Mouse (Mus musculus): ENCODE results near the gene Lrrc8c. TPM values are rescaled to one million over a fixed set of nuclear protein-coding genes. Genes with fewer than 3 reads are reported as not detected.

Gene Lrrc8c
- polyA plus RNA-seq, 1 experiment = 69.4 TPM

GRCm38 (mm10) chr5:105526107-105526645, 7.0 kb downstream of the Lrrc8c start:
- H3K4me3 ChIP-seq (ENCODE audit: control insufficient read depth, insufficient read depth, low read length) = no peak overlapping the region
- H3K4me1 ChIP-seq (replicated peaks; ENCODE audit: control insufficient read depth, insufficient read depth, low read length) = peaks cover 4% of the 10 kb centered on the region
- WGBS = 94% methylated on average over 4 of the region's 4 CpGs
- DNase-seq = no peak
- H3K27me3 ChIP-seq (ENCODE audit: control insufficient read depth, insufficient read depth, low read length) = no peaks in the 10 kb centered on the region
- no peak overlapping the region for H3K27ac ChIP-seq (ENCODE audit: control insufficient read depth, insufficient read depth, low read length)
- TF ChIP-seq POLR2A (IDR thresholded peaks at IDR 0.05; ENCODE audit: control insufficient read depth, extremely low read depth, insufficient read depth, low read length, poor library complexity) = no peak
- TF ChIP-seq CTCF (IDR thresholded peaks at IDR 0.05; ENCODE audit: borderline replicate concordance, control insufficient read depth, extremely low read depth, insufficient read depth, low read length, poor library complexity) = no peak
- peaks cover 26% of the 10 kb centered on the region for H3K36me3 ChIP-seq (ENCODE audit: control insufficient read depth, insufficient read depth, low read length)

GRCm38 (mm10) chr5:105526766-105527165, 7.6 kb downstream of the Lrrc8c start:
- H3K36me3 ChIP-seq (ENCODE audit: control insufficient read depth, insufficient read depth, low read length) = peaks cover 26% of the 10 kb centered on the region
- WGBS = 95% methylated on average over 9 of the region's 9 CpGs
- no peak for DNase-seq
- TF ChIP-seq CTCF (IDR thresholded peaks at IDR 0.05; ENCODE audit: borderline replicate concordance, control insufficient read depth, extremely low read depth, insufficient read depth, low read length, poor library complexity) (no peak), POLR2A (IDR thresholded peaks at IDR 0.05; ENCODE audit: control insufficient read depth, extremely low read depth, insufficient read depth, low read length, poor library complexity) (no peak)
- H3K27ac ChIP-seq (ENCODE audit: control insufficient read depth, insufficient read depth, low read length) = no peak overlapping the region
- H3K27me3 ChIP-seq (ENCODE audit: control insufficient read depth, insufficient read depth, low read length) = no peaks in the 10 kb centered on the region
- peaks cover 4% of the 10 kb centered on the region for H3K4me1 ChIP-seq (replicated peaks; ENCODE audit: control insufficient read depth, insufficient read depth, low read length)
- H3K4me3 ChIP-seq (ENCODE audit: control insufficient read depth, insufficient read depth, low read length) = no peak overlapping the region

- Histone ChIP-seq H3K27ac (ENCODE audit: control insufficient read depth, insufficient read depth, low read length) (no peak overlapping the region), H3K4me3 (ENCODE audit: control insufficient read depth, insufficient read depth, low read length) (no peak overlapping the region), H3K27me3 (ENCODE audit: control insufficient read depth, insufficient read depth, low read length) (no peaks in the 10 kb centered on the region), H3K4me1 (replicated peaks; ENCODE audit: control insufficient read depth, insufficient read depth, low read length) (peaks cover 2% of the 10 kb centered on the region), H3K36me3 (ENCODE audit: control insufficient read depth, insufficient read depth, low read length) (peaks cover 26% of the 10 kb centered on the region)
- TF ChIP-seq POLR2A (IDR thresholded peaks at IDR 0.05; ENCODE audit: control insufficient read depth, extremely low read depth, insufficient read depth, low read length, poor library complexity) (no peak), CTCF (IDR thresholded peaks at IDR 0.05; ENCODE audit: borderline replicate concordance, control insufficient read depth, extremely low read depth, insufficient read depth, low read length, poor library complexity) (no peak)
- WGBS = 95% methylated on average over 23 of the region's 23 CpGs
- DNase-seq = no peak
These were observed 8.5 kb downstream of the Lrrc8c start for GRCm38 (mm10) chr5:105527477-105528331.

- H3K36me3 ChIP-seq (ENCODE audit: control insufficient read depth, insufficient read depth, low read length) = peaks cover 16% of the 10 kb centered on the region
- H3K27ac ChIP-seq (ENCODE audit: control insufficient read depth, insufficient read depth, low read length) = no peak overlapping the region
- DNase-seq = no peak
- no peaks in the 10 kb centered on the region for H3K27me3 ChIP-seq (ENCODE audit: control insufficient read depth, insufficient read depth, low read length)
- no peaks in the 10 kb centered on the region for H3K4me1 ChIP-seq (replicated peaks; ENCODE audit: control insufficient read depth, insufficient read depth, low read length)
- no peak overlapping the region for H3K4me3 ChIP-seq (ENCODE audit: control insufficient read depth, insufficient read depth, low read length)
- no peak for TF ChIP-seq POLR2A (IDR thresholded peaks at IDR 0.05; ENCODE audit: control insufficient read depth, extremely low read depth, insufficient read depth, low read length, poor library complexity)
- no peak for TF ChIP-seq CTCF (IDR thresholded peaks at IDR 0.05; ENCODE audit: borderline replicate concordance, control insufficient read depth, extremely low read depth, insufficient read depth, low read length, poor library complexity)
- 90% methylated on average over 6 of the region's 6 CpGs for WGBS
These were observed 11.4 kb downstream of the Lrrc8c start for GRCm38 (mm10) chr5:105530576-105530975.

GRCm38 (mm10) chr5:105535186-105535585, 16.0 kb downstream of the Lrrc8c start:
- H3K4me3 ChIP-seq (ENCODE audit: control insufficient read depth, insufficient read depth, low read length) = no peak overlapping the region
- TF ChIP-seq CTCF (IDR thresholded peaks at IDR 0.05; ENCODE audit: borderline replicate concordance, control insufficient read depth, extremely low read depth, insufficient read depth, low read length, poor library complexity) (no peak), POLR2A (IDR thresholded peaks at IDR 0.05; ENCODE audit: control insufficient read depth, extremely low read depth, insufficient read depth, low read length, poor library complexity) (no peak)
- H3K27me3 ChIP-seq (ENCODE audit: control insufficient read depth, insufficient read depth, low read length) = no peaks in the 10 kb centered on the region
- H3K36me3 ChIP-seq (ENCODE audit: control insufficient read depth, insufficient read depth, low read length) = no peaks in the 10 kb centered on the region; the same call in 1 of the 2 replicates
- H3K27ac ChIP-seq (ENCODE audit: control insufficient read depth, insufficient read depth, low read length) = no peak overlapping the region
- 98% methylated on average over 3 of the region's 3 CpGs for WGBS
- H3K4me1 ChIP-seq (replicated peaks; ENCODE audit: control insufficient read depth, insufficient read depth, low read length) = no peaks in the 10 kb centered on the region
- no peak for DNase-seq

GRCm38 (mm10) chr5:105536172-105536571, 17.0 kb downstream of the Lrrc8c start:
- H3K27me3 ChIP-seq (ENCODE audit: control insufficient read depth, insufficient read depth, low read length) = no peaks in the 10 kb centered on the region
- H3K4me1 ChIP-seq (replicated peaks; ENCODE audit: control insufficient read depth, insufficient read depth, low read length) = no peaks in the 10 kb centered on the region
- H3K27ac ChIP-seq (ENCODE audit: control insufficient read depth, insufficient read depth, low read length) = no peak overlapping the region
- H3K36me3 ChIP-seq (ENCODE audit: control insufficient read depth, insufficient read depth, low read length) = no peaks in the 10 kb centered on the region; the same call in none of the 2 replicates
- no peak for DNase-seq
- 97% methylated on average over 2 of the region's 2 CpGs for WGBS
- TF ChIP-seq POLR2A (IDR thresholded peaks at IDR 0.05; ENCODE audit: control insufficient read depth, extremely low read depth, insufficient read depth, low read length, poor library complexity) (no peak), CTCF (IDR thresholded peaks at IDR 0.05; ENCODE audit: borderline replicate concordance, control insufficient read depth, extremely low read depth, insufficient read depth, low read length, poor library complexity) (no peak)
- H3K4me3 ChIP-seq (ENCODE audit: control insufficient read depth, insufficient read depth, low read length) = no peak overlapping the region

Measured in thymus, adult 2 months (tissue).